Mouse (Mus musculus): ENCODE measurements around the gene AY074887. TPM values are rescaled to one million over a fixed set of nuclear protein-coding genes. Genes with fewer than 3 reads are reported as not detected.
A peak's percentile ranks its signal among the peaks of the same experiment; 100 is the strongest.

Gene AY074887
- polyA plus RNA-seq, 1 experiment: 7.7 TPM

DNA sequence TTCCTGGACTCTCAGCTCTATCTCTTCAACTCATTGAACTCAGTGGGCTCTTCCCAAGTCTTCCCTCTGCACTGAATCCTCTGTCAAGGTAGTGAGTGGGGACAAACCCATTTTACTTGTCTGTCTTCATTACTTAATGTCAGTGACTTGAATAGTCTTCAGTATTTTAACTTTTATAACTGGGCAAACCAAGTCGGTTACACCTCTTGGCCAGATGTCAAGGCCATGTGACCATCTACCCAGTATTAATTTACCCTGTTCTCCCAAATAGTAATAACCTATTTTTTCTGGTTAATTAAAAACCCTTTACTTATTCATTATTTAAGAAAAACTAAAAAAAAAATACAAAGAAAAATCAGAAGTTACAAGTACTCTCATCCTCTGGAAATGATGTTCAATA is 20.1 kb downstream of the AY074887 start:
- Histone ChIP-seq H3K9me3 (replicated peaks; ENCODE audit: control insufficient read depth, insufficient read depth, low read length, poor library complexity, severe bottlenecking) (no peaks in the 10 kb centered on the region), H3K9ac (ENCODE audit: low read depth, poor library complexity, severe bottlenecking) (no peak overlapping the region), H3K4me1 (ENCODE audit: control insufficient read depth, insufficient read depth, low read length) (no peaks in the 10 kb centered on the region), H3K4me3 (ENCODE audit: low read depth, low read length) (no peak overlapping the region), H3K27ac (ENCODE audit: insufficient read depth, low read length) (no peak overlapping the region), H3K36me3 (ENCODE audit: control insufficient read depth, insufficient read depth, low read length, poor library complexity, severe bottlenecking) (no peaks in the 10 kb centered on the region), H3K27me3 (ENCODE audit: control insufficient read depth, insufficient read depth, low read length, poor library complexity, severe bottlenecking) (no peaks in the 10 kb centered on the region)
- TF ChIP-seq CTCF (IDR thresholded peaks at IDR 0.05; ENCODE audit: low read depth, low read length) (no peak), POLR2A (IDR thresholded peaks at IDR 0.05; ENCODE audit: insufficient read depth, low read length) (no peak), EP300 (IDR thresholded peaks at IDR 0.05; ENCODE audit: insufficient read depth, low read depth, low read length) (no peak)

- H3K36me3 ChIP-seq (ENCODE audit: control insufficient read depth, insufficient read depth, low read length, poor library complexity, severe bottlenecking): no peaks in the 10 kb centered on the region
- no peak overlapping the region for H3K4me3 ChIP-seq (ENCODE audit: low read depth, low read length)
- 0 out of 2 replicates have a peak, but pooled peaks cover 2% of the 10 kb centered on the region for H3K9me3 ChIP-seq (replicated peaks; ENCODE audit: control insufficient read depth, insufficient read depth, low read length, poor library complexity, severe bottlenecking)
- TF ChIP-seq CTCF (IDR thresholded peaks at IDR 0.05; ENCODE audit: low read depth, low read length) (no peak), POLR2A (IDR thresholded peaks at IDR 0.05; ENCODE audit: insufficient read depth, low read length) (no peak), EP300 (IDR thresholded peaks at IDR 0.05; ENCODE audit: insufficient read depth, low read depth, low read length) (no peak)
- no peak overlapping the region for H3K9ac ChIP-seq (ENCODE audit: low read depth, poor library complexity, severe bottlenecking)
- H3K4me1 ChIP-seq (ENCODE audit: control insufficient read depth, insufficient read depth, low read length): no peaks in the 10 kb centered on the region
- no peak overlapping the region for H3K27ac ChIP-seq (ENCODE audit: insufficient read depth, low read length)
- H3K27me3 ChIP-seq (ENCODE audit: control insufficient read depth, insufficient read depth, low read length, poor library complexity, severe bottlenecking): no peaks in the 10 kb centered on the region; the same call in 1 of the 2 replicates
These were observed 30.9 kb downstream of the AY074887 start for GRCm38 (mm10) chr9:54919946-54920345.

DNA sequence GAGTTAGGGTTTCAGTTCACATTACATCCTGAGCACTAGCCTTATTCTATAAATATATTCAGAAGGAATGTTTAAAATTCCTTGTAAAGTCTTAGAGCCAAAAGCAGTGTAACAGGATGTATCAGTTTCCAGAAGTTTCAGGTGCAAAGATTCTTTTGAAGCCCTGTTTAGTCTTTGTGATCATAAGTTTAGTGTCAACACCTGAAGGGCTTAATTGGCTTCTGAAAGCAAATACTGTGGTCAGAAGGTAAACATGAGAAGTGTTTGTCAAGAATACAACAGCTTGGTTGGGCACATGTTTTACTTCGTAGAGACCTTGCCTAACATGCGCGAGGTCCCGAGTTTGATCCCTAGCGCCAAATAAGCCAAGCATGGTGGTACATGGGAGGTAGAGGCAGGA is 32.0 kb downstream of the AY074887 start:
- Histone ChIP-seq H3K4me3 (ENCODE audit: low read depth, low read length) (no peak overlapping the region), H3K36me3 (ENCODE audit: control insufficient read depth, insufficient read depth, low read length, poor library complexity, severe bottlenecking) (no peaks in the 10 kb centered on the region), H3K27ac (ENCODE audit: insufficient read depth, low read length) (no peak overlapping the region), H3K9me3 (replicated peaks; ENCODE audit: control insufficient read depth, insufficient read depth, low read length, poor library complexity, severe bottlenecking) (0 out of 2 replicates have a peak, but pooled peaks cover 2% of the 10 kb centered on the region), H3K27me3 (ENCODE audit: control insufficient read depth, insufficient read depth, low read length, poor library complexity, severe bottlenecking) (no peaks in the 10 kb centered on the region; the same call in 1 of the 2 replicates), H3K4me1 (ENCODE audit: control insufficient read depth, insufficient read depth, low read length) (no peaks in the 10 kb centered on the region), H3K9ac (ENCODE audit: low read depth, poor library complexity, severe bottlenecking) (no peak overlapping the region)
- no peak for TF ChIP-seq EP300 (IDR thresholded peaks at IDR 0.05; ENCODE audit: insufficient read depth, low read depth, low read length)
- TF ChIP-seq POLR2A (IDR thresholded peaks at IDR 0.05; ENCODE audit: insufficient read depth, low read length): no peak
- no peak for TF ChIP-seq CTCF (IDR thresholded peaks at IDR 0.05; ENCODE audit: low read depth, low read length)

DNA sequence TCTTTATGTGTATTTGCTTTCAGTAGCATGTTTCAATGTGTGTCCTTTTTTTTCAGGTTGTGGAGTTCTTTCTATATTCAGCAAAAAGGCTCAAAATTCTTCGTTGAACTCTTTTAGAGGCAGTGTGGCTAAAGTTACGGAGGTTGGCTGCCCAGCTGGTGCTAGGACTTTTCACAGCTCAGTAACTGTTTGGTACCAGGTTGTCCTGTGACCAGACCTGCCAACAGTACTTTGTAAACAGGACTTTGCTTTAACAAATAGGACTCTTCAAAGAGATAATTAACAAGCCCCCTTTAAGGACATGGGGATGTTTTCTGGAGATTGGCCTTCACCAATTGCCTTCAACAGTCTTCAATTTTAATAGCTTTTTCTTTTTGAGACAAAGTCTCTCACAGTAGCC is 32.6 kb downstream of the AY074887 start:
- no peak overlapping the region for H3K4me3 ChIP-seq (ENCODE audit: low read depth, low read length)
- no peak overlapping the region for H3K9ac ChIP-seq (ENCODE audit: low read depth, poor library complexity, severe bottlenecking)
- TF ChIP-seq CTCF (IDR thresholded peaks at IDR 0.05; ENCODE audit: low read depth, low read length) (no peak), POLR2A (IDR thresholded peaks at IDR 0.05; ENCODE audit: insufficient read depth, low read length) (no peak), EP300 (IDR thresholded peaks at IDR 0.05; ENCODE audit: insufficient read depth, low read depth, low read length) (no peak)
- no peaks in the 10 kb centered on the region for H3K4me1 ChIP-seq (ENCODE audit: control insufficient read depth, insufficient read depth, low read length)
- no peaks in the 10 kb centered on the region for H3K36me3 ChIP-seq (ENCODE audit: control insufficient read depth, insufficient read depth, low read length, poor library complexity, severe bottlenecking)
- H3K27ac ChIP-seq (ENCODE audit: insufficient read depth, low read length): no peak overlapping the region
- H3K27me3 ChIP-seq (ENCODE audit: control insufficient read depth, insufficient read depth, low read length, poor library complexity, severe bottlenecking): no peaks in the 10 kb centered on the region; the same call in 1 of the 2 replicates
- 0 out of 2 replicates have a peak, but pooled peaks cover 2% of the 10 kb centered on the region for H3K9me3 ChIP-seq (replicated peaks; ENCODE audit: control insufficient read depth, insufficient read depth, low read length, poor library complexity, severe bottlenecking)

DNA sequence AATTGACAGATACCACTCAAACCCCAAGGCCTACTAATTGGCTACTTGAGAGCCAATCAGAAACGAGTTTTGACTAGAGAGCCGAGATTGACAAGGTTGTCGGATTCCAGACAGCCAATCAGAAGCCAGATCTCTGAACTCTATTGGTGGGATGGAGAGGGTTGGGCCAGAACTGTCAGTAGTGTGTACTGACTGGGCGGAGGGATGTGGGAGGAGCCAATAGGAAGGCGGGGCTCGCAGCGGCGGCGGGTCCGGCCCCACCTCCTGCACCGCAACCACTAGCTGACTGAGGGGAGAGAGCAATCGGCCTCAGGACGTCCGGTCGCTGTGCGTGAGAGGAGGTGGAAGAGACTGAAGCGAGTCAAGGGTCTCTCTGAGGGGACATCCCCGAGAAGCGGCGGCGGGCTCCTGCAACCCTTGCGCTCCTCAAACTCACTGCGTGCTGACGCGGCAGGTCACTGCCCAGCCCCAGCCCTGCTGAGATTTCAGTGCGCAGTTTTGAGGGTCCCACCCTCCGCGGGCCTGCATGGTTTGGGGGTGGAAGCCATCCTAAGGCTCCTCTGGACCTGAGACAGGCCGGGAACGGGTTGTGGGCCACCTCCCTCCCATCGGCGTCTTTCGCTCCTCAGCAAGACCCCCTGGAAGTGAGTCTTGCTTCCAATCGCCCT is 33.7 kb downstream of the AY074887 start, which contains the start of gene Hykk:
TSS of gene Hykk (plus strand) at position 274 of the 668 bp plus-strand sequence.
- H3K4me1 ChIP-seq (ENCODE audit: control insufficient read depth, insufficient read depth, low read length): no peaks in the 10 kb centered on the region

DNA sequence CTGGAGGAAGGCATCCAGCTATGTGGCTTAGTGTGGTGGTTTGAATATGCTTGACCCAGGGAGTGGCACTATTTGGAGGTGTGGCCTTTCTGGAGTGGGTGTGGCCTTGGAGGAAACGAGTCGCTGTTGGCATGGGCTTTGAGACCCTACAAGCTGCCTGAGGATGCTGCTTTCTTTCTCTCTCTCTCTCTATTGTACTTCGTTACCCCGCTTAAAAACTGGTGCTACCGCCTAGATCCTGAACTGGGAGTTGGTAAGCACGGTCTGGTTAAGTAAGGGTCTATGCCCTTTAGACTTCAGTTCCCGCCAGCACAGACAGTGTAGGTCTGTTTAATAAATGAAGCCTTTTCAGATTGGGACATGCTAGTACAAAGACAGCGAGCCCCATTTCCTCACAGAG is 34.4 kb downstream of the AY074887 start:
- Histone ChIP-seq H3K4me3 (ENCODE audit: low read depth, low read length) (no peak overlapping the region), H3K9ac (ENCODE audit: low read depth, poor library complexity, severe bottlenecking) (no peak overlapping the region), H3K27ac (ENCODE audit: insufficient read depth, low read length) (no peak overlapping the region), H3K36me3 (ENCODE audit: control insufficient read depth, insufficient read depth, low read length, poor library complexity, severe bottlenecking) (no peaks in the 10 kb centered on the region), H3K4me1 (ENCODE audit: control insufficient read depth, insufficient read depth, low read length) (no peaks in the 10 kb centered on the region), H3K27me3 (ENCODE audit: control insufficient read depth, insufficient read depth, low read length, poor library complexity, severe bottlenecking) (no peaks in the 10 kb centered on the region; the same call in 1 of the 2 replicates), H3K9me3 (replicated peaks; ENCODE audit: control insufficient read depth, insufficient read depth, low read length, poor library complexity, severe bottlenecking) (no peaks in the 10 kb centered on the region)
- TF ChIP-seq CTCF (IDR thresholded peaks at IDR 0.05; ENCODE audit: low read depth, low read length): no peak
- no peak for TF ChIP-seq POLR2A (IDR thresholded peaks at IDR 0.05; ENCODE audit: insufficient read depth, low read length)
- TF ChIP-seq EP300 (IDR thresholded peaks at IDR 0.05; ENCODE audit: insufficient read depth, low read depth, low read length): no peak

More for the DNA sequence above, 33.7 kb downstream of the AY074887 start, which contains the start of gene Hykk:
- Histone ChIP-seq H3K9me3 (replicated peaks; ENCODE audit: control insufficient read depth, insufficient read depth, low read length, poor library complexity, severe bottlenecking) (no peaks in the 10 kb centered on the region), H3K36me3 (ENCODE audit: control insufficient read depth, insufficient read depth, low read length, poor library complexity, severe bottlenecking) (no peaks in the 10 kb centered on the region), H3K27ac (ENCODE audit: insufficient read depth, low read length) (no peak within 1 kb of the TSS), H3K4me3 (ENCODE audit: low read depth, low read length) (peak within 1 kb of the TSS; percentile 85), H3K9ac (ENCODE audit: low read depth, poor library complexity, severe bottlenecking) (peak within 1 kb of the TSS; percentile 59), H3K27me3 (ENCODE audit: control insufficient read depth, insufficient read depth, low read length, poor library complexity, severe bottlenecking) (no peaks in the 10 kb centered on the region; the same call in 1 of the 2 replicates)
- TF ChIP-seq POLR2A (IDR thresholded peaks at IDR 0.05; ENCODE audit: insufficient read depth, low read length): peak; percentile 77
- TF ChIP-seq EP300 (IDR thresholded peaks at IDR 0.05; ENCODE audit: insufficient read depth, low read depth, low read length): no peak
- no peak for TF ChIP-seq CTCF (IDR thresholded peaks at IDR 0.05; ENCODE audit: low read depth, low read length)

All from ES-Bruce4 (cell line).